Mouse (Mus musculus): ENCODE data around the gene Cxcr5.
"Not testable (repeated sequence)": the region's sequence is repeated elsewhere in the genome, so short reads cannot be mapped to it uniquely, and the experiment has no call there.

The Cxcr5 gene

DNA sequence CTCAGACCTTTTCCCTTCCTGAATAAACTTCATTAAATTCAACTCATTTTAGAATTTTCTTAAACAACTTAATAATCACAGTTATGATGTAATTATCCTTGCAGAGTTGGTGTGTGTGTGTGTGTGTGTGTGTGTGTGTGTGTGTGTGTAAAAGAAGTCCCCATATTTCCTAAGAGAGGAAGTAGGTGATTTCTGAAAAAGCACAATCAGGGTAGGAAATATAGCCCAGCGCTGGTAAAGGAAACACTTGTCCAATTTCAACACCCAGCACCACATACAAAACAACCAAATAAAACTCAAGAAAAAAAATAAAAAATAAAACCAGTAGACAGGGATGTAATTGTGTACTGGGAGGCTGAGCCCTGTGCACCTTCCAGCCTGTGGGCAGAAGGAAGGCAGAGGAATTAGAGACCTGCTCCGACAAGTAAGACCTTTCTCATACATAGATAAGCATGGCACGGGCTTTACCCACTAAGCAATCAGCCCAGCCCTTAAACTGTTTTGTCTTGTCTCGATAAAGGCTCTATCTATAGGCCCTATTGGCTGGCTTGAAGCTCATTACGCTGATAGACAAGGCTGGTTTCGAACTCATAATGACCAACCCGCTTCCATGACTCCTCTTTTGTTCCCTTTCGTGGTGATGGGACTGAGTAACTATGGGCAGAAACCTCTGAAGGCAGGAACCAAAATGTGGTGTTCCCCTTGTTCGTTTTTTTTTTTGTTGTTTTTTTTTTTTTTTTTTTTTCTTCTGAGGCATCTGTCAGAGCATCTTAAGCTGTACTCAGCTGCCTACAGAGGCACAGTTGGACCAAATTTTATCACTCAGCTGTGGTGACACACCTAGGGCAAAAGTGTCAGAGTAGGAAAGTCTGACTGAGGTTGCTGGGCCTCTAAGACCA, 25.8 kb upstream of the Cxcr5 start:
- no peak for DNase-seq (ENCODE audit: inconsistent ontology term)

DNA sequence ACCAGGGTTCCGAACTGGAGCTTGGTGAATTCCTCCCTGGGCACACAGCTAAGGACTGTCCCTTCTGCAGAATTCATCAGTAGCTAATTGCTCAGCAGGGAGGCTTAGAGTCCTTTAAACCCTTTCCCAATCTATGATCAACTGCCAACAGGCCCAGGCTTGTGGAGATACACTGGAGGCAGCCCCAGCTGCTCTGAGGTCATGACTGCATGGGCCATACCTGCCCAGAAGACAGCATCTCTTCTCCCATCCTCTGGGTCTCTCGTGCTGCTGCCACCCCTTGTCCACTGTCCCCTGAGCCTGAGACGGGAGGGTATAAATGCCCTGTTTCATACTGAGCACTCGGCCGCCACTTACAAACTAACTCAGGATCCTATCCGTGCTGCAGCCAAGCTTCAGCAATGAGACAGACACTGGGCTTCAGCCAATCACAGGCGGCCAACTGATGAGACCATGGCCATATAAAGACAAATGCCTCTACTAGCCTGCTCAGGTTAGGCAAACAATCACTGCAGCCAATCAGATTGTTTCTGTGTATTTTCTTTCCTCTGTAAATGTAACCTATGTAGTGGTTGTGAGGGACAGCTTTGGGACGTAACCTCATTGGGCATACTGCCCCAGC, 25.1 kb upstream of the Cxcr5 start:
- DNase-seq (ENCODE audit: inconsistent ontology term) = peak; percentile 70

DNA sequence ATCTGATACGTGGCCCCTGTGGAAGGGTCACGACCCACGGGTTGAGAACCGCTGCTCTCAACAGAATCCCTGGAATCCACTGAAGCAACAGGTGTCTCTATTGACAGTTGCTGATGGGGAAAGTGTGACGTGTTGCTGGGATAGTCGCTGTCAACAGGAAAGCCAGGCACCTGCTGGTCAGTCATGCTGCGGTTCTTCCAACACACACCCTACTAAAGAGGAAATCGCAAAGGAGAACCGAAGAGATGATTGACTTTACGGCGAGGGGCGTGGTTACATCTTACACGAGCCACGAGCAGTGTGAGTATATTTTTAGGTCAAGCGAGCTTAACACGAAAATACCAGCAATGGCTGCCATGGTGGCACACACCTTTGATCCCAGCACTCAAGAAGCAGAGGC, 20.7 kb upstream of the Cxcr5 start:
- DNase-seq (ENCODE audit: inconsistent ontology term) = no peak

DNA sequence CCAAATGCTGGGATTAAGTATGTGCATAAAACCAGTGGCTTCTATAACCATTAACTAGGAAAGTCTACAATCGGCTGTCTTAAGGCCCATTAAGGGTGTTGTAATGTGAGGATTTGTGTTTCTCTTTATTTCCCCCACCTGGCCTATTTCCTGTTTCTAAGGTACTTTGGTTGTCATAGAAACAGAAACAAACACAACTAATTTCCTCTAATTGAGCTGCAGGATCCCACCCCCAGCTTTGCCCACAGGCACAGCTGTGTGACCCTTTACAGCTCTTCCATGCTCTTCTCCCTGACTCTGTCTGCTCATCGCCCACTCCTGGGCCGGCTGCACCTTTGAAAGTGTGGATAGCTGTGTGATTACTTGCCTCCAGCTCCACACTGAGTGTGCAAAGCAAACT, 19.7 kb upstream of the Cxcr5 start:
- no peak for DNase-seq (ENCODE audit: inconsistent ontology term)

DNA sequence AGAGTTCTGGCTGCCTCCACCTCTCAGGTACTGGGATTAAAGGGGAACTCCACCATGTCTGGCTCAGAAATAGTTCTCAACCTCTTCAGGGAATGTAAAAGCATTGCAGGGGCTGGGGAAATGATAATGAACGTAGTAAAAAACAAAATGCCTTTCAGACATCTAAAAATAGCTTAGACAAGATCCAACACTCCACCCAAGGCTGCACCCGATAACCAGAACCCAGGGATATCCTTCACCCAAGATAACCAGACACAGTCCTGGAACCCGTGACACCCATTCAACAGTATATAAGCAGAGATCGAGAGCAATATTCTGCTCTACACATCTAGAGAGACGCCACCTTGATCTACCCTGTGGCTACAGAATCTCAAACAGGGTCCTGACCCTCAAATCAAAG, 18.4 kb upstream of the Cxcr5 start:
- no peak for DNase-seq (ENCODE audit: inconsistent ontology term)

DNA sequence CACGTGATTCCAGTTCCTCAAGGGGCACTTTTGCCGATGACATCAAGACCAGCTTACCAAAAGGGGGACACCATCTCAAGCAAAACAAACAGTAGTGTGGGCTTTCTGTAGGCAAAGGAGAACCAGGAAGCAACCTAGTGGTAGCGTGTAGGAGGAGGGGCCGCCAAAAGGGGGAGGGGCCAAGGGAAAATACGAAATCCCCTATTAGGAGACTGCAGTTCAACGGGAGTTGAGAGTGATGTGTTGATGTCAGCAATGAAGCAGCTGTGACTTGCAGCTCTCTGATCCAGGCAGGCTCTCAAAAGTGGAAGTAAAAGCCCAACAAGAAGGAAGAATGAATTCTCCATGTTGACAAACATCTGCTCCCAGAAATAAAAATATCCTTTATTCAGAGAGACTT, 17.7 kb upstream of the Cxcr5 start:
- DNase-seq (ENCODE audit: inconsistent ontology term) = no peak

DNA sequence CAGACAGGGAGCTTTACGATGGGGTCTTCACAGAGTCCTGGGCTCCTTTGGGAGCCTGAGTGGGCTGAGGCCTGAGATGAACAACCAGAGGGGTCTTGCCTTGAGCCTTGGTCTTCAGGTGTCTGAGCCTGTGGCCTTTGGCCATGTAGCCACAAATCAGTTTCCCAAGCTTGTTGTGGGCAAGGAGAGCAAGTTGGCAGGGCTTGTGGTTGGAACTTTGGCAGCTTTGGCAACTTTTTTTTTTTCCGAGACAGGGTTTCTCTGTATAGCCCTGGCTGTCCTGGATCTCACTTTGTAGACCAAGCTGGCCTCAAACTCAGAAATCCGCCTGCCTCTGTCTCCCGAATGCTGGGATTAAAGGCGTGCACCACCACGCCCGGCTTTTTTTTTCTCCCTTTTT, 14.4 kb upstream of the Cxcr5 start:
- DNase-seq (ENCODE audit: inconsistent ontology term) = not testable (repeated sequence)

DNA sequence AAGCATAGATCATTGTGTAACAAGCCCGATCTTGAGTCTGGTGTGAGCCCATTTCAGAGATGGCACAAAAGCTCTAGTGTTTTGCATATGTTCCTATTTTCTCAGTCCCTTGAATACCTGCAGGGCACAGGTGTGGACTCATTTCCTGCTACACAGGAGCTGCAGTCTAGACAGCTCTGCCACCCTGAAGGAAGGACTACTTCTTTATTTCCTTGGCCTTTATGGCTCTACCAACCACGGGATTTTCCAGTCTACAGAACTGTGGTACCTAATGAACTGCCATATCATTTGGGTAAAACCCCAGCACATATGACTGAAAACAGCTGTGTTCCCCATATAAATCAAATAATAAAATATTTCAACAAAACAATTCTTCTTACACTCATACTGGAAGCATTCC, 13.4 kb upstream of the Cxcr5 start:
- DNase-seq (ENCODE audit: inconsistent ontology term) = no peak

DNA sequence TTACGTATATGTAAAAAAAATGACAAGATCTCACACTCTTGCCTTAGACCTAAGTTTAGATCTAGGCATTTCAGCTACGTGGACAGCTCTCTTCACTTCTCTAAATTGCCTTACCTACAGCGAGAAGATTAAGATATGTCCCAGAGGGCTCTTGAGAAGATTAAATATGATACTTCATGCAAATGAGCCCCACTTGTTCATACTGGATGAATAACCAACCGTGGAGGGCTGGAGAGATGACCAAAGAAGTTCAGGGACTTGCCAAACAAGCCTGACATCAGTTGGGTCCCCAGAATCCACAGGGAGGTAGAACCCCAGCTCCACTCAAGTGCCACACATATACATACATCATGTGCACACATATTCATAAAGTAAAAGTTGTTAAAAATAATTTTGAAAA, 11.6 kb upstream of the Cxcr5 start:
- DNase-seq (ENCODE audit: inconsistent ontology term) = no peak

DNA sequence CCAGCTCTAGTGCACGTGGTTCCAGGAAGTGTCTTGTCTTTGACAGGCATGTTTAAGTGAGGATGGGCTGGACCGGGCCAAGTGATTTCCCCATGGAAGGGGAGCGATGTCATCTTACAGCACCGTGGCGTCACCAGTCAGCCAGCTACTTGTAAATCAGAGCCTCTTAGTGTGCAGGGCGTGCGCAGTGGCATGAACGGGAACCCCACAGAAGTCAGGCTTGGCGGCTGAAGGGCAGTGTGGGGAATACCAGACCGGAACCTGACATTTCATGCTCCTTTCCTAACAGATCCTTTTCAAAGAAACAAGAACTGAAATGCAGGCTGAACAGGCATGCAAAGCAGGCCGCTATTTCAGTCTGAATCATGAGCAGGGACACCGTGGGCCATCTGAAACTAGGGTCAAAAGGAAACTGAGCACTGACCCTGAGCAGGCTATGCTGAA, 9.3 kb upstream of the Cxcr5 start:
- DNase-seq (ENCODE audit: inconsistent ontology term) = no peak

DNA sequence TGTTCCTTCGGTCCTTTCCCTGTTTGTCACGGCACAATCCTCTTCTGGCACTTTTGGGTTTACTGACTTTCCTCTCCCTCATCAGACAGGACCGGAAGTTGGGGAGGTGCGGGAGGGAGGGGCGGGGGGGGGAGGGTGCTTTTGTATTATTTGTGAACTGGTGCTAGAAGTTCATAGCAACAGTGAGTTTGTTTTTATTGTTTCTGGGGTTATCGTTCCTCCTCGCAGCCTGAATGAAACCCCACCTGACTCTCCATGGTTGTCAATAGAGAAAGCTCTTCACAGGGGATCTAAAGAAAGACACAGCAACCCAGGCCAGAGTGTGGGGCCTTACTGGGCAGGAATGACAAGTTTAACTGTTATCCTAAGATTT, 6.4 kb upstream of the Cxcr5 start:
- DNase-seq (ENCODE audit: inconsistent ontology term) = no peak

DNA sequence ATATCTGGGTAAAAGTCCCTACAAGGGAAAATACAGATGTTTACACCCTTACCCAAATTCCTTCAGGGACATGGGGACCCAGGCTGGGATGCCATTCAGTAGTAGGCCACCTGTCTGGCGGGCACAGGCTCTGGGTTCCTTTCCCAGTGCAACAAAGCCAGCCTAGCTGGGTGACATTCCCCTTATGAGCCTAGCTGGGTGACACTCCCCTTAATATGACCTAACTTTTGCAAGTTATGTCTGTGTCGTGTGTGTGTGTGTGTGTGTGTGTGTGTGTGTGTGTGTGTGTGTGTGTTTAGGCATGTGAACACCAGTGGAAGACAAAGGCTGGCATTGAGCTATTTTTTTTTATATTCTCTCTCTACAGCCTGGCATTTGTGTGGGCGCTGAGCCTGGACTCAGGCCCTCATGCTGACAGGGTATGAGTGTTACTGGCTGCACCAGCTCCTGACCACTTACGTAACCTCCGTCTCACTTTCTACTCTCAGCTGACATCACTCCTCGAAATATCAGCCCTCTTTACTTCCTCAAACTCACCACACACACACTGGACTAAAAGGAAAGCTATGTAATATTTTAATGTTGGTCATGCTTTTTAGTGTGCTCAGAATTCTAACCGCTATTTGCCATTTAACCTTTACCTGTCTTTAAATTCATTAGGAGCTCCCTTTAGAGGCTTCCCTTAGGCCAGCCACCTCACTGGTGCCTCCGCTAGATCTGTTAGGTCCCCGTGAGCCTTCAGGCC, 5.8 kb upstream of the Cxcr5 start:
- DNase-seq (ENCODE audit: inconsistent ontology term) = peak; percentile 83

DNA sequence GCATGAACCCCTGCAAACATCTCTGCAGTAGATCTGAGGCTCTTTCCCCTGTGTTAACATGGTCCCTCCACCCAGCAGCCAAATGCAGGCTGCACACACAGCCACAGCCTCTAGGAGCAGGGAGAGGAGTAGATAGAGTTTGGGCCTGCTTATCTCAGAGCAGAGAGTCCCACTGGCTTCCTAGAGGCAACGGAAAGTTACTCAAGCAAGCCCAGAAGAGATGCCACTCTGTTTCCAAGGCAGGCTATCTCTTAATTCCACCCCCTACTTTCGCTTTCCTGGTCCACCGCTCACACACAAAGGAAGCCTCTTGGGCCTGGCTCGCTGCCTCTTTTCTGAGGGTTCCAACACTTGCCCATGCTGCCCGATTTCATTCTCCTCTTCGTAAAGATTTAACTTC, 3.7 kb upstream of the Cxcr5 start:
- DNase-seq (ENCODE audit: inconsistent ontology term) = peak; percentile 81

DNA sequence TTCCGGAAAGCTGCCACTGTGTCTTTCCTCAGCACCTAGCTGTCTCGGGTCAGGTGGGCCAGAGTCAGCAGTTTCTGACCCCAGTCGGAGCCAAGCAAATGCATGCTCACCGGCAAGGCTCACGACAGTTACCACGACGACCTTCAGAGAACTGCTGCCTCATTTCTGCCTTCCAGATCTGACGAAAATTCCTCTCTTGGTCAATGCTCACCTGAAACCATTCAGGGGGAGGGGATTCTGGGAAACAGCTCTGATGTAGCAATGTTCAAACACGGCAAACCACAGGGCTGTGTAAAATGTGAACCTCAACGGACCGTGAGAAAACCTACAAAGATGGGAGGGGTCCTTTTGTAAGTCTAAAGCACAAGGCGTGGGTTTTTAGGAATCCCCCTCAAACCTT, 1.3 kb upstream of the Cxcr5 start:
- no peak for DNase-seq (ENCODE audit: inconsistent ontology term)

DNA sequence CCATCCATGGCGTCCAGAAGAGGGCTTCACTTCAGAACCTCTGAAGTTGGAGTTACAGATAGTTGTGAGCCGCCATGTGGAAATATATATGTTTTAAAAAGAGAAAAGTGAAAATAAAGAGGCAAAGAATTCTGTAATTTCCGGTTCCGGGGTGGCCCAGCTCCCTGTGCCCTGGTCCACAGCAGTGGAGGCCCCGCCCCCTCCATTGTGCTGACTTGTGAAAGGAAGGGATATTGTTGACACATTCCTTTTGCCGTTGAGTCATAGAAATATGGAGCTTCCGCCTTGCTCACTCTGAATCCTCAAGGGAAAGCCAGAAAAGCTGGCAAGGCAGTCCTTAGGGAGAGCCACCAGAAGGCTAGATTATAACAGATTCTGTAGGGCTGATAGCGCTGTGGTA, 9.5 kb downstream of the Cxcr5 start:
- peak; percentile 90 for DNase-seq (ENCODE audit: inconsistent ontology term)

DNA sequence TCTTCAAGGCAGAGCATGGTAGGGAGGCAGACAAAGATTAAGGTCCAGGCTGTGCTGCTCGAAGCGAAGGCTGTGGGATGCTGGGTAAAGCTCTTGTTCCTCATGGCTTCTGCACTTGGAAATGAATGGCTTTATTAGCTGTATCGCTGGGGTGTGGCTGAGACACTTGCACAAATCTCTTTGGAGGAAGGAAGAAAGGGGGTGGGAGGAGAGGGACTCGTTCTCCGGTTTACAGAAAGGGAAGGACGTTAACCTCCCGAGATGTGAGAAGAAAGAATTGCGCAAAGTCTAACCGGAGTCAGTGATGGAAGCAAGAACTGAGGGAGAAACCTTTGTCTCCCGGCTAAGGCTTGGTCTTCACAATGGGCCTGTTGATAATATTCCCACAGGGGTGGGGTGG, 10.5 kb downstream of the Cxcr5 start:
- DNase-seq (ENCODE audit: inconsistent ontology term) = no peak

DNA sequence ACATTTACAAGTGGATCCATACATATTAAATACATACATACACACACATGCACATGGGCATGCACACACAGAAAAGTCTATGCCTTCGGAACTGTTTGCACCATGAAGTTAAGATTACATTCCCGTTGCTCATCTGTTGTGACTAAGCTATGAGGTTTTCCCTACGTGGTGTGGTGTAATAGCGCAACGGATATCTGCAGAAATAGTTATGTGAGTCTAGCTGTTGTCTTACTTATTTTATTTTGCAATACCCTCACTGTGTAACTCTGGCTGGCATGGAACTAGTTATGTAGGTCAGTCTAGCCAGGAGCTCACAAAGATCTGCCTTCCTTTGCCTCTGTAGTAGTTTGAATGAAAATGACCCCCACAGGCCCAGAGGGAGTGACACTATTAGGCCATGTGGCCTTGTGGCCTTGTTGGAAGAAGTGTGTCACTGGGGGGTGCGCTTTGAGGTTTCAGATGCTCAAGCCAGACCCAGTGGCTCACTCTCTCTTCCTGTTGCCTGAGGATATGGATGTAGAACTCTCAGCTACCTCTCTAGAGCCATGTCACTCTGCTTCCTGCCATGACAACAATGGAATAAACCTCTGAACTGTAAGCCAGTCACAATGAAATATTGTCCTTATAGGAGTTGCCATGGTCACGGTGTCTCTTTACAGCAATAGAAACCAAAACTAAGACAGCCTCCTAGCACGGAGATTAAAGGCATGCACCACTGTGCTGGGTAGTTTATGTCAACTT, 13.1 kb downstream of the Cxcr5 start:
- DNase-seq (ENCODE audit: inconsistent ontology term) = no peak

DNA sequence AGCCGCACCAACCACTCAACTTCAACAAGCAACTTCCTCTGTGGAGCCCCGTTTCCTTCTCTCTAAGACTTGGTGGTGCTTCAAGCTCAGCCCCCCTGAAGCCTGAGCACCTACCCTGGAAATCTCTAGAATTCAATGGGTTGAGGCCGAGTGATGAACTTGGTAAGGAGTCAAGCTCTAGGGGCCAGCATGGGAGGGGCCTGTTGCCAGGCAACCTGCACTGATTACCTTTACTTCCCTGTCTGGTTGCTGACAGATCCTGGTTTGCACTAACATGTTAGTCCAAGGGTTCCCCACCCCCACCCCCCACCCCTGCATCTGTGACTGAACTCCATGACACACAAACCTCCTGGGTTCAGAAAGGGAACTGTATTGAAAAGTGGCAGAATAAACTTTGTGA, 16.7 kb downstream of the Cxcr5 start:
- DNase-seq (ENCODE audit: inconsistent ontology term) = no peak

DNA sequence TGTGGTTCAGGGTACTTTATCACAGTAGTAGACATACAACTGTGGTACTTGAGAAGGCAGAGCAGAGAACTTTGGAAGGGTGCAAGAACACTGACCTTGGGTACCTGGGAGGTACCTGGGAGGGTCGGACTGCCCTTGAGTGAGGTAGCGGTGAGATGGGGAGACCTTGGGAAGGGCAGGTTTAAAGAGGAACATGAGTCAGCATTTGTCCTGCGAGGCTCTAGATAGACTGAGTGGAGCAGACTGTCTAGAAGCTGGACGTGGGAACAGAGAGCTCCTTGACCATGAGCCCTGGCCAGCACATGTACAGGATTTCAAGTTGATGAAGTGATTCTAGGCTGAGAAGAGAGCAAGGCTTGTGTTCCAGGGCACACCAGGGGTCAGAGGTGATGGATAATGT, 19.3 kb downstream of the Cxcr5 start:
- DNase-seq (ENCODE audit: inconsistent ontology term) = no peak

DNA sequence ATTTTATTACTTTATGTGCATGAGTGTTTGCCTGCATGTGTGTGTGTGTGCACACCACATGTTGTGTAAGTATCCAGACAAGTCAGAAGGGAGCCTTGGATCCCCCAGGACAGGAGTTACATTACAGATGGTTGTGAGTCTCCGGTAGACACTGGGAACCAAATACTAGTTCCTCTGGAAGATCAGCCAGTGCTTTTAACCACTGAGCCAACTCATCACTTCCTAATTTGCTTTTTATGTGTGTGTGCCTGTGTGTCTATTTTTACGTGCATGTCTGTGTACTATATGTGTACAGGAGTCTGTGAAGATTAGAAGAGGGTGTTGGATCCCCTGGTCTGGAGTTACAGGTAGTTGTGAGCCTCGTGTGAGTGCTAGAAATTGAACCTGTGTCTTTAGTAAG, 21.0 kb downstream of the Cxcr5 start:
- no peak for DNase-seq (ENCODE audit: inconsistent ontology term)

DNA sequence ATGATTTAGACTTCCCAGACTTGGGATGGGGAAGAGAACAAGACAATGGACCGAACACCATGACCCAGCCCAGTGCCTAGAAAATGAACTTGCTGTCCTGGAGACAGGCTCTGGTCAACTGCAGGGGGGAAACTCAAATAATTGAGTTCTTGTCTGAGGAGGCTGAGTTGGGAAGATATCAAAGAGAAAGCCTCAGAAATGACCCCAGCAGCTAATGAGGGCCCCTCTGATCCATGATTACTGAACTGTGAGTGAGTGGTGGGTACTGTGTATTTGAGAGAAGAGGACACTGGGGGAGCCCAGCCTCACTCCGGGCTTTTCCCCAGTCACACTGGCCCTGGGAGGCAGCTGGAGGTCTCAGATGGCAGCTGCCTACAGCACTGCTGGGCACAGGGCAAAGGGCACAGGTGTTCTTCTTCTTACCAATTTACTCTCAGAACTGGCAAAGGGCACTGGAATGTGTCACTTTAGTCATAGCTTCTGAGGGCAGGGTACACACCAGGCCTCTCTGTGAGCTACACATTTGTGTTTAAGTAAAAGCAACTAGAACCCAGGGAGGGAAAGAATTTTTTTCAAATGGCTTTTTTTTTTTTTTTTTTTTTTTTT, 21.8 kb downstream of the Cxcr5 start:
- DNase-seq (ENCODE audit: inconsistent ontology term) = no peak
